Mouse (Mus musculus) liver, adult 2 months (tissue): ENCODE results near the gene Hsd17b12. TPM values are rescaled to one million over a fixed set of nuclear protein-coding genes. Genes with fewer than 3 reads are reported as not detected.

Experiments
- DNase-seq: peaks from one replicate; pipeline ENCODE4 v3.0.0-alpha.2; 2011; ENCODE audit warnings: low read depth, low spot score; ENCODE audit errors: extremely low read depth
- H3K27ac ChIP-seq: fragments of 200-500 bp; replicated peaks from 2 replicates; pipeline ENCODE4 v1.5.1; 2012; ENCODE audit warnings: low read depth, mild to moderate bottlenecking, control low read depth, inconsistent platforms, low read length; ENCODE audit not compliant: insufficient read depth
- H3K27me3 ChIP-seq: fragments of 200-500 bp; 2 replicates; pipeline ENCODE4 v1.6.1; 2012; ENCODE audit warnings: mild to moderate bottlenecking, moderate library complexity, low read length, inconsistent platforms; ENCODE audit not compliant: control insufficient read depth, insufficient read depth
- H3K36me3 ChIP-seq: fragments of 200-500 bp; 2 replicates; pipeline ENCODE4 v1.6.1; 2012; ENCODE audit warnings: low read length, inconsistent platforms; ENCODE audit not compliant: control insufficient read depth, insufficient read depth
- H3K4me1 ChIP-seq: fragments of 200-500 bp; 2 replicates; pipeline ENCODE4 v1.6.1; 2011; ENCODE audit warnings: low read length; ENCODE audit not compliant: control insufficient read depth, insufficient read depth
- H3K4me3 ChIP-seq: fragments of 200-500 bp; 2 replicates; pipeline ENCODE4 v1.5.1; 2011; ENCODE audit warnings: low read depth, mild to moderate bottlenecking, control low read depth, low read length, moderate library complexity; ENCODE audit not compliant: insufficient read depth
- H3K79me2 ChIP-seq: fragments of 200-500 bp; 2 replicates; pipeline ENCODE4 v1.6.1; 2012; ENCODE audit warnings: inconsistent platforms, mild to moderate bottlenecking, low read length, moderate library complexity; ENCODE audit not compliant: control insufficient read depth, insufficient read depth
- H3K9ac ChIP-seq: fragments of 200-500 bp; 2 replicates; pipeline ENCODE4 v1.6.1; 2012; ENCODE audit warnings: low read depth, mild to moderate bottlenecking, control low read depth, inconsistent platforms, low read length
- CTCF ChIP-seq: fragments of 200-500 bp; IDR thresholded peaks from 2 replicates; pipeline ENCODE4 v1.5.1; 2011; ENCODE audit warnings: low read depth, low read length, control low read depth
- POLR2A ChIP-seq: fragments of 200-500 bp; IDR thresholded peaks from 2 replicates; pipeline ENCODE4 v1.6.1; 2011; ENCODE audit warnings: low read length, control low read depth; ENCODE audit not compliant: insufficient read depth; ENCODE audit errors: extremely low read depth
- WGBS: fragments of 180-500 bp; shearing (Covaris S2); methylation state at CpG from one replicate; pipeline ENCODE4 v1.1.7; 2018; 5-methylcytosine and 5-hydroxymethylcytosine counted together
- polyA plus RNA-seq: library from polyadenylated mRNA; depleted of rRNA; stranded (reverse); fragments of >200 nt; gene quantifications from 2 replicates; pipeline ENCODE4 v1.2.3, GENCODE M21; 2012
- total RNA-seq: library from RNA; depleted of rRNA; stranded (reverse); fragments of >200 nt; gene quantifications from 2 replicates; pipeline ENCODE4 v1.2.3, GENCODE M21; 2014

The Hsd17b12 gene
- total and polyA plus RNA-seq, 2 experiments: 68.5 to 144 TPM

DNA sequence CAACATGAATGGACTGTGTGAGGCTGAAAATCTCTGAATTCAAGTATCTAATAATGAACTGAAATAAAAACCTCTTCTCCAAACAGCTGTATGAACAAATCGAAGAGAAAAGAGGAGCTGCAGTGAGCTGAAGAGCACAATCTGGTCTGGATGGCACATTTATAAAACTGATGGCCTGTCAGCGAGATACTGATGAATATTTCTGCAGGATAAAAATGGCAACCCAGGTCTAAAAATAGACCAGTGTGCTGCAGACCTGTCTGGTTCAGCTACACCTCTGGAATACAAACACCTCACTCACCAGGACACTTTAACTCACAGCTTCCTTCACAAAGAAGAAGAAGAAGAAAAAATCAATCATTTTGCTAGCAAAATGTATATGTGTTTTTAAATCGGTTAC, 29.3 kb downstream of the Hsd17b12 start:
- Histone ChIP-seq H3K27ac (no peak overlapping the region), H3K27me3 (no peaks in the 10 kb centered on the region), H3K79me2 (peaks cover 34% of the 10 kb centered on the region), H3K9ac (no peak overlapping the region), H3K4me1 (no peaks in the 10 kb centered on the region; the same call in 1 of the 2 replicates), H3K36me3 (no peaks in the 10 kb centered on the region), H3K4me3 (no peak overlapping the region)
- WGBS: 92% methylated on average over 3 of the region's 3 CpGs
- no peak for TF ChIP-seq POLR2A
- TF ChIP-seq CTCF: no peak
- no peak for DNase-seq

DNA sequence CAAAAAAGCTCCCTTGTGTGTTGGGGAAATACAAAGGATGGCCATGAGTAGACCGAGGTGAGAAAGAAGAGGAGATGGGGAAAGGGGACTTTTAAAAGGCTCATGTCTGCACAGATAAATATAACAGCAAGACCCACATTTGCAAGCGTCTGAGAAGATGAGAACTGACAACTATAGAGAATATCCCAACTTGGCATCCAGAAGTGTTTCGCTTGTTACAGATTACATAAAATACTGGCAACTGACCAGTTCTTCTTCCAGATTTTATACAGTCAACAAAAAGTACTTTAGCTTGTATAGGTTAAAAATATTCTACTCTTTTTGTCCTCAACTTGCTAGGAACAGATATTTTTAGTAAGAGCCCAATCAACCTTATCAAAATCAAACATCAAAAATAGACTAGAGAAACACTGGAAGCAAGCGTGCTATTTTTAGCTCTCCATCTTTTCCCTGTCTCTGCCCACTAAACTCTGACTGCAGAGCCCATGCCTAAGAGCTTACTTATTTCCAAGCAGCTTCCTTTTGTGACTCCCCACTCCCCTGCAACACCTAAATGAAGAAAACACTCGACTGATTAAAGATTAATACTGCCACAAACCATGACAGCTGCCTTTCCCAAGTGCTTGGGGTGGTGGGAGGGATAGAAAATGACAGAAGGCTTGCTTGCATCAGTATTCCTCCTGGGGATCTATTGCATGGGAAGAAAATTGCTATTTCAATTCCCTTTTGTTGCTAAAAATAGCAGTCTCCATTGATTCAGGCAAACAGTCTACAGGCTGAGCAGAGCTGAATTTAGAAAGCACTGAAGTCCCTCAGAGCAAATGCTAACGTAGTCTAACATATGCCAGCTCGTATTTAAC, 35.4 kb downstream of the Hsd17b12 start:
- H3K9ac ChIP-seq: no peak overlapping the region
- DNase-seq: no peak
- H3K36me3 ChIP-seq: no peaks in the 10 kb centered on the region; the same call in 1 of the 2 replicates
- H3K4me3 ChIP-seq: no peak overlapping the region
- H3K79me2 ChIP-seq: peaks cover 25% of the 10 kb centered on the region
- TF ChIP-seq CTCF (no peak), POLR2A (no peak)
- H3K27me3 ChIP-seq: no peaks in the 10 kb centered on the region
- no peak overlapping the region for H3K27ac ChIP-seq
- 44% methylated on average over 7 of the region's 7 CpGs for WGBS
- no peaks in the 10 kb centered on the region; the same call in 1 of the 2 replicates for H3K4me1 ChIP-seq

DNA sequence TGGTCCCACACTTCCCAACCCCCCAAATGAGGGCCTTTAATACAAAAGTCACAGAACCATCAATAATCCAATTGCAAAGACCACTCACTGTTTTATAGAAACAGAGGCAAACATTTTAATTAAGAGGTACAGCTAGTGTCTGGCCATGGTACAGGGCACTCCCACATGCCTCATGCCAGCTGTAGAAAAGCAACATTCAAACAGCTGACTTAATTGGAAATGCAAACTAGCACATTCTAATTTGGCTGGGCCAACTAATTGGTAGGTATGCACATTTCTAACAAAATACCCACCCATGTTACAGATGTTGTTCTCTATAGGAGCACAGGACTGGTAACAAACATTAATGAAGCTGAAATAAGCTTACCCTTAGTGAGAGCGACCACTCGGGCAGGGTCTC, 54.0 kb downstream of the Hsd17b12 start:
- H3K27ac ChIP-seq: no peak overlapping the region
- H3K9ac ChIP-seq: no peak overlapping the region
- DNase-seq: no peak
- H3K79me2 ChIP-seq: peaks cover 17% of the 10 kb centered on the region
- H3K4me1 ChIP-seq: peaks cover 2% of the 10 kb centered on the region; the same call in 1 of the 2 replicates
- no peak overlapping the region for H3K4me3 ChIP-seq
- TF ChIP-seq CTCF: no peak
- TF ChIP-seq POLR2A: no peak
- no peaks in the 10 kb centered on the region for H3K36me3 ChIP-seq
- H3K27me3 ChIP-seq: no peaks in the 10 kb centered on the region
- WGBS: 96% methylated on average over 2 of the region's 2 CpGs

DNA sequence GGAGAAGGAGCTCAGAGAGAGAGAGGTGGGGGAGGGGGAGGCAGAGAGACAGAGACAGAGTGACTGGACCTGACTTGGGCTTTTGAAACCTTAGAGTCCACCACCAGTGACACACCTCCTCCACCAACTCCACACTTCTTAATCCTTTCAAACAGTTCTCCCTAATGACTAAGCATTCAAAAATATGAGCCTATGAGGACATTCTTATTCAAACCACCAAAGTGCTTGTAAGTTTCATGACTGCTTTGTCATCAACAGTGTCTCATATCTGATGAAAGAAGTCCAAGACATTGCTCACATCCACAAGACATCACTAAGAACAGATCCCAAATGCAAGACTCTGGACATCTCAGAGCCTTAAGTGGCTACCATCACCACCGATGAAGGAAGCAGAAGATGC, 67.9 kb downstream of the Hsd17b12 start:
- no peak for DNase-seq
- H3K4me3 ChIP-seq: no peak overlapping the region
- H3K79me2 ChIP-seq: peaks cover 9% of the 10 kb centered on the region; the same call in 1 of the 2 replicates
- no peak overlapping the region for H3K9ac ChIP-seq
- peaks cover 1% of the 10 kb centered on the region; the same call in 1 of the 2 replicates for H3K4me1 ChIP-seq
- H3K27me3 ChIP-seq: no peaks in the 10 kb centered on the region
- TF ChIP-seq POLR2A: no peak
- TF ChIP-seq CTCF: no peak
- no peaks in the 10 kb centered on the region; the same call in 1 of the 2 replicates for H3K36me3 ChIP-seq
- no peak overlapping the region for H3K27ac ChIP-seq
- WGBS: 94% methylated on average over 1 of the region's 1 CpGs

DNA sequence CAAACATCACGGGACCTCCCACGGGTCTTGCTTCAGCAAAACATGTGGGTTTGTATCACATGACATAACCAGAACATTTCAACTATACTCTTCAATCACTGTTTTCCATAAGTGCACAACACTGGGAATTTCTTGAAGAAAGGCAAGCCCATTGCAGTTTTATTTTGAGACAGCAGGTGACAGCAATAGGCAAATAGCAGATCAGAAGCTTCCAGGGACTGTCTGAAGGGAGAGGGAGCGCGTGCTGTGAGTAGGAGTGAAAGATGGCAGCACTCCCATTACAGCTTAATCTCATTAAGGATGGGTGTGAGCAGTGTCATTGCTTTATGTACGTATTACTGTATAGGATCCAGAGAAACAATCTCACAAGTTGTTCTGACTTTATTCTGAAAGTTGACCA, 88.3 kb downstream of the Hsd17b12 start:
- Histone ChIP-seq H3K36me3 (peaks cover 7% of the 10 kb centered on the region), H3K27ac (no peak overlapping the region), H3K9ac (no peak overlapping the region), H3K4me1 (peaks cover 23% of the 10 kb centered on the region), H3K79me2 (peaks cover 2% of the 10 kb centered on the region; the same call in 1 of the 2 replicates), H3K27me3 (no peaks in the 10 kb centered on the region), H3K4me3 (no peak overlapping the region)
- no peak for TF ChIP-seq POLR2A
- no peak for TF ChIP-seq CTCF
- 61% methylated on average over 5 of the region's 5 CpGs for WGBS
- DNase-seq: no peak

DNA sequence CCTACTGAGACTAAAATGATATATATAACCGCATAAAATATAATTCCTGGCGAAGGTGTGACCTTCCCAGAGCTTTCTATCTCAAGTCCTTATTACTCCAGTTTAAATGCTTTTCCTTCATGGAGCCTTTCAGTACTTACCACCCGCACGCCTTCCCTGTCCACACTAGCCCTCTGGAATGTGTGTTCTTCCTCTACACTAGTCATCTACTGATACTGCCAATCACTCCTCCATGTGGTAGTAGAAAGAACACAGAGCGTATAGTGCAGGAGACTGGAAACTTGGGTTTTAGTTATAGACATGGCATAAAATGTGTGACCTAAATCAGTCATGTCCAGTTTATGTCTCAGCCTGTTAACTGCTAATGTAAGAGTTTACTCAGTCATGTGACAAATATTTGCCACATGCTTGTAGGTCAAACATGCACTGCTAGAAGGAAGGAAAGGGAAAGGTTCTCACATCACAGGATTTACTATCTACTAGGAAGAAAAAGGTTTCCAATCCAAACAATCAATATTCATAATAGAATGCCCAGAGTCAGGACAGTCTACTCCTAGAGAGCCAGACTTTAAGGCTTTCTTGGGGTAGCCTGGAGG, 91.1 kb downstream of the Hsd17b12 start:
- H3K9ac ChIP-seq: no peak overlapping the region
- no peak for TF ChIP-seq POLR2A
- no peak for TF ChIP-seq CTCF
- peak; percentile 69 for DNase-seq
- H3K4me3 ChIP-seq: no peak overlapping the region
- WGBS: 66% methylated on average over 5 of the region's 5 CpGs
- H3K27me3 ChIP-seq: no peaks in the 10 kb centered on the region
- peaks cover 9% of the 10 kb centered on the region for H3K36me3 ChIP-seq
- peak overlapping the region; percentile 69 for H3K27ac ChIP-seq
- H3K4me1 ChIP-seq: peaks cover 23% of the 10 kb centered on the region
- peaks cover 2% of the 10 kb centered on the region; the same call in 1 of the 2 replicates for H3K79me2 ChIP-seq
